Mouse (Mus musculus) neural tube, embryonic 13.5 days (tissue): ENCODE measurements at regions not wholly inside any gene's neighbourhood (a gene's known extent, or its start where the extent isn't known, plus 50 kb on each side); places are given as distances from the start of the nearest gene placed in this dataset.

Experiments used
- ATAC-seq: fragments of 200-750 bp; cut with Nextera tagmentation; 2 replicates; pipeline ENCODE4 v1.8.0; 2017; ENCODE audit warnings: low read depth, mild to moderate bottlenecking, moderate TSS enrichment, moderate library complexity
- H3K27ac ChIP-seq: fragments of 300-500 bp; sonication (generic); replicated peaks from 2 replicates; pipeline ENCODE4 v1.5.1; 2015; ENCODE audit warnings: moderate library complexity, mild to moderate bottlenecking, inconsistent platforms
- H3K27me3 ChIP-seq: fragments of 300-500 bp; sonication (generic); 2 replicates; pipeline ENCODE4 v1.6.1; 2015; ENCODE audit warnings: mild to moderate bottlenecking, inconsistent platforms
- H3K36me3 ChIP-seq: fragments of 300-500 bp; sonication (generic); 2 replicates; pipeline ENCODE4 v1.6.1; 2015; ENCODE audit warnings: mild to moderate bottlenecking, inconsistent platforms
- H3K4me1 ChIP-seq: fragments of 300-500 bp; sonication (generic); replicated peaks from 2 replicates; pipeline ENCODE4 v1.6.1; 2015; ENCODE audit warnings: inconsistent platforms
- H3K4me2 ChIP-seq: fragments of 300-500 bp; sonication (generic); 2 replicates; pipeline ENCODE4 v1.6.1; 2015; ENCODE audit warnings: inconsistent platforms, mild to moderate bottlenecking, moderate library complexity
- H3K4me3 ChIP-seq: fragments of 300-500 bp; sonication (generic); 2 replicates; pipeline ENCODE4 v1.5.1; 2015; ENCODE audit warnings: mild to moderate bottlenecking, inconsistent platforms
- H3K9ac ChIP-seq: fragments of 300-500 bp; sonication (generic); 2 replicates; pipeline ENCODE4 v1.6.1; 2015; ENCODE audit warnings: moderate library complexity, mild to moderate bottlenecking, inconsistent platforms
- H3K9me3 ChIP-seq: fragments of 300-500 bp; sonication (generic); 2 replicates; pipeline ENCODE4 v1.6.1; 2016; ENCODE audit warnings: inconsistent platforms
- WGBS: fragments of 180-500 bp; shearing (Covaris S2); methylation state at CpG from one replicate; pipeline ENCODE4 v1.1.7; 2015; 5-methylcytosine and 5-hydroxymethylcytosine counted together

- H3K4me3 ChIP-seq = no peak overlapping the region
- H3K9me3 ChIP-seq = no peaks in the 10 kb centered on the region
- H3K36me3 ChIP-seq = no peaks in the 10 kb centered on the region
- no peaks in the 10 kb centered on the region for H3K27me3 ChIP-seq
- no peak overlapping the region for H3K27ac ChIP-seq
- no peak overlapping the region for H3K4me2 ChIP-seq
- no peak overlapping the region for H3K9ac ChIP-seq
- no peak for ATAC-seq
- WGBS = 66% methylated on average over 6 of the region's 6 CpGs
- H3K4me1 ChIP-seq = peaks cover 8% of the 10 kb centered on the region; the same call in 1 of the 2 replicates
Observed at GRCm38 (mm10) chr14:120722546-120723112, 188.4 kb upstream of the Ipo5 start.

GRCm38 (mm10) chr14:120728107-120728506 is 182.9 kb upstream of the Ipo5 start:
- WGBS = 88% methylated on average over 10 of the region's 10 CpGs
- Histone ChIP-seq H3K4me3 (no peak overlapping the region), H3K9me3 (no peaks in the 10 kb centered on the region), H3K9ac (no peak overlapping the region), H3K27me3 (no peaks in the 10 kb centered on the region), H3K27ac (no peak overlapping the region), H3K4me2 (no peak overlapping the region), H3K36me3 (no peaks in the 10 kb centered on the region), H3K4me1 (peaks cover 4% of the 10 kb centered on the region; the same call in 1 of the 2 replicates)
- no peak for ATAC-seq

DNA sequence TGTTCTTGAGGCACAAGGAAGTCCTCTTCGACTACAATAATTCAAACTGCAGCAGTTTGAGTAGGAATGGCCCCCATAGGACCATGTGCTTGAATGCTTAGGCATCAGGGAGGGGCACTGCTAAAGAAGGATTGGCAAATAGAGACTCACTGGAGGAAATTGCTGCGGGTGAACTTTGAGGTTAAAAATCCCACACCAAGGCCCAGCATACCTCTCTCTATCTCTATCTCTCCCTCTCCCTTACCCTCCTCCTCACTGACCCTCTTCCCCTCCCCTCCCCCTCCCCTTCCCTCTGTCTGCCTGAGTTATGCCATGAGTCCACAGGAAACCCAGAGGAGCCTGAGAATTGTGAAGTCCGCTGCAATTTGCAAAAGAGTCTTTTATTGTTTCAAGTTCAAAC is 180.8 kb upstream of the Ipo5 start:
- Histone ChIP-seq H3K27me3 (no peaks in the 10 kb centered on the region), H3K4me2 (no peak overlapping the region), H3K9ac (no peak overlapping the region), H3K4me1 (peaks cover 4% of the 10 kb centered on the region; the same call in 1 of the 2 replicates), H3K36me3 (no peaks in the 10 kb centered on the region), H3K9me3 (no peaks in the 10 kb centered on the region), H3K4me3 (no peak overlapping the region), H3K27ac (no peak overlapping the region)
- ATAC-seq = no peak
- 44% methylated on average over 3 of the region's 3 CpGs for WGBS

GRCm38 (mm10) chr14:120731679-120732281 is 179.2 kb upstream of the Ipo5 start:
- Histone ChIP-seq H3K27me3 (no peaks in the 10 kb centered on the region), H3K27ac (no peak overlapping the region), H3K4me3 (no peak overlapping the region), H3K36me3 (no peaks in the 10 kb centered on the region), H3K9me3 (no peaks in the 10 kb centered on the region), H3K4me2 (no peak overlapping the region), H3K9ac (no peak overlapping the region), H3K4me1 (peaks cover 4% of the 10 kb centered on the region; the same call in 1 of the 2 replicates)
- WGBS = 76% methylated on average over 7 of the region's 7 CpGs
- no peak for ATAC-seq

DNA sequence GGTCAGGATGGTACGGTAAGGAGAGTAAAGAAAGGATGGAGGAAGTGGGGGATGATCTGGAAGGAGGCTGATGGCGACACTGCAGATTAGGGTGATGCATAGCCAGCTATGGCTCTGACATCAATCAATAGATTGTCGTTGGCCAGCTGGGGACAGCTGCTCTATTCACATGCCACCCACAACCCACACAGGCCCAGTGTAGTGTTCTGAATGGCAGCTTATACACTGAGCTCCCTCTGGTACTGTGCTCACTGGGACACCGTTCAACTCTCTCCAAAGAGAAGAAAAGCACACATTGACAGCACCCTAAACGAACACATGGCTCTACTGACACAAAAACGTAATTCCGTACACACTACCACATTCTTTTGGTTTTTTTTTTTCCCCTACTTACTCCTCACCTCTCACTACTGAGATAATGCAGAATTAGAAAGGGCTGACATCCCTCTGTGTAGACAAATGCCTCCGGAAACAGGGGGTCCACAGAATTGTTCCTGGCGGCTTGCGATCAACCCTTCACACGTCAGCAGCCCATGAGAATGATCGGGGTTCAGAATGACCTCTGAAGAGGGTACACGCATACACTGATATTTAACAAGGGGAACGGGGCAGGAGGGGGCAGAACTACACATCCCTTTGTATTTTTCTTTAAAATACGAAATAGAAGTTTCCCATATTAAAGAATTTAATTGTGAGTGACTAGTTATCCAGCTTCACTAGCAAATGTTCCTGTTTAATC is 178.5 kb upstream of the Ipo5 start:
- 0 out of 2 replicates have a peak, but pooled peaks have one; percentile 32 for ATAC-seq
- Histone ChIP-seq H3K4me2 (no peak overlapping the region), H3K27me3 (no peaks in the 10 kb centered on the region), H3K9ac (no peak overlapping the region), H3K4me1 (peaks cover 4% of the 10 kb centered on the region; the same call in 1 of the 2 replicates), H3K36me3 (no peaks in the 10 kb centered on the region), H3K4me3 (no peak overlapping the region), H3K9me3 (no peaks in the 10 kb centered on the region), H3K27ac (no peak overlapping the region)
- 67% methylated on average over 15 of the region's 15 CpGs for WGBS

GRCm38 (mm10) chr14:120741492-120742054 is 169.5 kb upstream of the Ipo5 start:
- Histone ChIP-seq H3K4me2 (no peak overlapping the region), H3K27me3 (no peaks in the 10 kb centered on the region), H3K4me3 (no peak overlapping the region), H3K9ac (no peak overlapping the region), H3K36me3 (no peaks in the 10 kb centered on the region), H3K9me3 (no peaks in the 10 kb centered on the region), H3K27ac (no peak overlapping the region), H3K4me1 (no peaks in the 10 kb centered on the region)
- no peak for ATAC-seq
- 88% methylated on average over 5 of the region's 5 CpGs for whole genome bisulfite sequencing

DNA sequence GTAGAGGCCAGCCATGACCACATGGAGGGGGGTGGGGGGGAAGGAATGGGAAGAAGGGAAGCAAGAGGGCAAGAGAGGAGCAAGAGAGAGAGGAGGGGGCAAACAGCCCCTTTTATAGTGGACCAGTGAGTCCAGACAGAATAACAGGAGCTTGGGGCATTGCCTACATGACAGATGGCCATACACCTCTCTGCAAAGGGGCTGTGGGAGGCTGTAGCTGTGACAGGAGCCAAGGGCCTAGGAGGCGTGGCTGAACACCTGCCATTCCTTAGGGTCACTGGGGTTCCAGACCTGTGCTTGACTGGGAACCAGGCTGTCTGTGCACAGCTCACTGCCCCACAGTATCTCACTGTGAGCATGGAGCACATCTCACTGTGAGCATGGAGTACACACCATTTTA is 157.0 kb upstream of the Ipo5 start:
- Histone ChIP-seq H3K4me1 (no peaks in the 10 kb centered on the region), H3K4me2 (no peak overlapping the region), H3K4me3 (no peak overlapping the region), H3K27me3 (no peaks in the 10 kb centered on the region), H3K9me3 (no peaks in the 10 kb centered on the region), H3K36me3 (no peaks in the 10 kb centered on the region), H3K27ac (no peak overlapping the region), H3K9ac (no peak overlapping the region)
- no peak for ATAC-seq
- WGBS = 82% methylated on average over 1 of the region's 1 CpGs

- 82% methylated on average over 10 of the region's 10 CpGs for WGBS
Observed at GRCm38 (mm10) chr14:120755389-120755788, 155.6 kb upstream of the Ipo5 start.

GRCm38 (mm10) chr14:120758200-120758830 is 152.7 kb upstream of the Ipo5 start:
- no peak for ATAC-seq
- whole genome bisulfite sequencing = 59% methylated on average over 14 of the region's 14 CpGs

More at GRCm38 (mm10) chr14:120755389-120755788, 155.6 kb upstream of the Ipo5 start:
- Histone ChIP-seq H3K27ac (no peak overlapping the region), H3K4me3 (no peak overlapping the region), H3K4me1 (no peaks in the 10 kb centered on the region), H3K36me3 (no peaks in the 10 kb centered on the region), H3K4me2 (no peak overlapping the region), H3K27me3 (no peaks in the 10 kb centered on the region), H3K9ac (no peak overlapping the region), H3K9me3 (no peaks in the 10 kb centered on the region)
- no peak for ATAC-seq

GRCm38 (mm10) chr14:120762168-120762567 is 148.9 kb upstream of the Ipo5 start:
- Histone ChIP-seq H3K9me3 (no peaks in the 10 kb centered on the region), H3K27ac (no peak overlapping the region), H3K27me3 (no peaks in the 10 kb centered on the region), H3K4me3 (no peak overlapping the region), H3K9ac (no peak overlapping the region), H3K36me3 (no peaks in the 10 kb centered on the region), H3K4me2 (no peak overlapping the region), H3K4me1 (no peaks in the 10 kb centered on the region)
- WGBS = 80% methylated on average over 7 of the region's 7 CpGs
- no peak for ATAC-seq

More at GRCm38 (mm10) chr14:120758200-120758830, 152.7 kb upstream of the Ipo5 start:
- no peaks in the 10 kb centered on the region for H3K4me1 ChIP-seq
- no peaks in the 10 kb centered on the region for H3K27me3 ChIP-seq
- no peak overlapping the region for H3K27ac ChIP-seq
- no peak overlapping the region for H3K4me2 ChIP-seq
- no peaks in the 10 kb centered on the region for H3K36me3 ChIP-seq
- H3K9ac ChIP-seq = no peak overlapping the region
- no peaks in the 10 kb centered on the region for H3K9me3 ChIP-seq
- no peak overlapping the region for H3K4me3 ChIP-seq

DNA sequence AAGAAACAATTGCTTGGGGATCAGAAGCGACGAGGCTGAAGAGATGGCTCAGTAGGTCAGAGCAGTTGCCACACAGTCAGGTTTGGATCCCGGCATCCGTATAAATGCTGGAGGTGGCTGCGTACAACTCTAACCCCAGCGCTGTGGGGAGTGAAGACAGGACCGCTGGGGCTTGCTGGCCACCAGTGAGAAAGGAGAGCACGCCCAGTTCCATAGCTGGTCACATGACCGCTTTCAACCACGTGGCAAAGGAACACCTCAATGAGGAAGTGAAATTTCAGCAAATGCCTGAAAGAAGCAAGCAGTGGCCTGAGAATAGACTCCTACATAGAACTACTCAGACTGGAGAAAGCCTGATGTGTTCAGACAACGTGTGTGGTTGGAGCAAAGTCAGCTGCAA is 148.3 kb upstream of the Ipo5 start:
- Histone ChIP-seq H3K36me3 (no peaks in the 10 kb centered on the region), H3K4me2 (no peak overlapping the region), H3K9me3 (no peaks in the 10 kb centered on the region), H3K4me3 (no peak overlapping the region), H3K4me1 (no peaks in the 10 kb centered on the region), H3K27me3 (no peaks in the 10 kb centered on the region), H3K9ac (no peak overlapping the region), H3K27ac (no peak overlapping the region)
- no peak for ATAC-seq
- 79% methylated on average over 11 of the region's 11 CpGs for WGBS

- H3K9ac ChIP-seq = no peak overlapping the region
- no peaks in the 10 kb centered on the region for H3K27me3 ChIP-seq
- ATAC-seq = no peak
- no peak overlapping the region for H3K4me3 ChIP-seq
- H3K4me2 ChIP-seq = no peak overlapping the region
- no peaks in the 10 kb centered on the region for H3K36me3 ChIP-seq
- 88% methylated on average over 5 of the region's 5 CpGs for WGBS
- H3K9me3 ChIP-seq = no peaks in the 10 kb centered on the region
- no peaks in the 10 kb centered on the region for H3K4me1 ChIP-seq
- no peak overlapping the region for H3K27ac ChIP-seq
Observed at GRCm38 (mm10) chr14:120763796-120764195, 147.2 kb upstream of the Ipo5 start.
